In genomic region chr2:52984556-52984955, GRCm38 (mm10) we compare ENCODE assay signal across 18 mouse cellular contexts.
"Had no signal": no experiment of that assay in that cellular context is flagged by ENCODE, and none has a peak within 500 bp of the region (broad histone marks: within the 10 kb centered on the region; RNA-seq: fewer than 3 reads in every experiment).

No protein-coding gene starts in this region.

- DNase-seq: kidney, postnatal 25 days; liver, postnatal 0 days; right cerebral cortex, postnatal 14 days; right cerebral cortex, postnatal 4 days; thymus, adult 2 months; thymus, postnatal 14 days; thymus, postnatal 4 days had no signal

- H3K4me2 ChIP-seq: liver, embryonic 11.5 days; lung, embryonic 14.5 days; midbrain, embryonic 12.5 days; midbrain, embryonic 15.5 days; neural tube, embryonic 12.5 days; neural tube, embryonic 15.5 days had no signal

- H3K36me3 ChIP-seq: midbrain, embryonic 12.5 days; midbrain, embryonic 15.5 days; neural tube, embryonic 12.5 days; neural tube, embryonic 15.5 days had no signal

- H3K27me3 ChIP-seq: midbrain, embryonic 12.5 days; midbrain, embryonic 15.5 days; neural tube, embryonic 12.5 days; neural tube, embryonic 15.5 days had no signal

- ATAC-seq: liver, postnatal 0 days; lung, postnatal 0 days had no signal

- H3K27ac ChIP-seq: kidney, postnatal 0 days; liver, embryonic 14.5 days; macrophage; midbrain, embryonic 12.5 days; midbrain, embryonic 15.5 days; neural tube, embryonic 12.5 days; stomach, postnatal 0 days had no signal

- H3K9ac ChIP-seq: liver, embryonic 14.5 days; liver, postnatal 0 days; lung, embryonic 14.5 days; midbrain, embryonic 12.5 days; midbrain, embryonic 15.5 days; neural tube, embryonic 12.5 days; neural tube, embryonic 15.5 days had no signal

- H3K9me3 ChIP-seq: midbrain, embryonic 12.5 days; midbrain, embryonic 15.5 days; neural tube, embryonic 12.5 days; neural tube, embryonic 15.5 days had no signal

- H3K4me3 ChIP-seq: midbrain, embryonic 12.5 days; midbrain, embryonic 15.5 days; neural tube, embryonic 12.5 days; neural tube, embryonic 15.5 days had no signal
